Mouse (Mus musculus) c-Kit-positive CD71-positive TER-119-positive erythroid progenitor cells, embryonic 14.5 days (primary cell): ENCODE results near the gene Gm8332.
"Not testable (repeated sequence)": the region's sequence is repeated elsewhere in the genome, so short reads cannot be mapped to it uniquely, and the experiment has no call there.

Experiments used
- DNase-seq: peaks from one replicate; pipeline ENCODE4 v3.0.0-alpha.2; 2013; ENCODE audit warnings: low spot score

Gene Gm8332

DNA sequence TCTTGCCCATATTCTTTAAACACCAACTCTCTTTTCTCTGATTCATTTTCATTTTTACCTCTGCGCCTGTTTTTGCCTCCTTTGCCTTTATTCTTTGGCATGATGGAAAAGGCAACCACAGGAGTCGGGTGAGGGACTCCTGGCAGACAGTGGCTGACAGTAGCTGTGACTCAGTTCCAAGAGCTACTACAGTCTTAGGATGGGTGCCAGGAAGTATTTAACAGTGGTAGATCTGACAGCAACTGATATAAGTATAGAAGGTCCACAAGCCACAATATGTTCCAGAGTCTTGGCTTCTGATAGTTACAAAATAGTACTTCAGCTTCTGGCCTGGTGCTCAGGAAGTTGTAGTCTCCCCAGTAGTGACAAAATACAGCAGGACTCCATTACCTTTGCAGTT is at the start of gene Gm8332:
Gm8332 (minus strand) TSS at position 101 of the 400 bp plus-strand sequence.
- not testable (repeated sequence) for DNase-seq

DNA sequence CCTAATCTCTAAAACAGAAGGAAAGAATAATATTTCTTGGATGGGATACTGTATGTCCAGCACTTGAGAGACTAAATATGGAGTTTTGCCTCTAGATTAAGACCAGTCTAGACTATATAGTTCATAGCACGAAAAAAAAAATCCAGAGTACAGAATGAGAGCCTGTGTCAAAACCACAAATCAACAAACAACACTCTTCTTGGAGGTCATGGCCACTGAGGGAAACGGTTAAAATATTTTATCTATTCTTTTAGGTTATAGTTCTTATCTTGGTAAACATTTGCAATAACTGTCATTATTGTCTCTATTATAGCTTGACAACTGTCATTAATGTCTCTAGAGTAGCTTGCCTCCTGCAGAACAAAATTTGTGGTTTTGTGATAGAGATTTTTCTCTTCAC is 47.3 kb upstream of the Gm8332 start:
- DNase-seq: not testable (repeated sequence)

DNA sequence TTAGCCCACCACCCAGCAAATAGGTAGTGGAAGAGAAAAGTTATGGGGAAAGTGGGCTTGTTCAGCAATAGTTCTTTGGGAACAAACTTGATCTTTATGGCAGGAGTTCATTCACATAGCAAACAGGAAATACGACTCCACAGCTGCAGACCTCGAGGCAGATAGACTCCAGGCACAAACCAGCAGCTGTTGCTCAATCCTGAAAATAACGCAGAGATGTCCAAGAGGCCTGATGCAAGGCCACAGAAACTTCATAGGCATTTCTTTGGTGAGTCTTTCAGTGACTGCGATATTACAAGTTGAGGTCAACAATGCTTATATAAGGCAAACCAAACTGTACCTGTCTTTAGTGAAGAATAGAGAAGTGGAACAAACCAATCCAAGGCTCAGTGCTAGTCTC is 43.2 kb upstream of the Gm8332 start:
- DNase-seq: not testable (repeated sequence)

DNA sequence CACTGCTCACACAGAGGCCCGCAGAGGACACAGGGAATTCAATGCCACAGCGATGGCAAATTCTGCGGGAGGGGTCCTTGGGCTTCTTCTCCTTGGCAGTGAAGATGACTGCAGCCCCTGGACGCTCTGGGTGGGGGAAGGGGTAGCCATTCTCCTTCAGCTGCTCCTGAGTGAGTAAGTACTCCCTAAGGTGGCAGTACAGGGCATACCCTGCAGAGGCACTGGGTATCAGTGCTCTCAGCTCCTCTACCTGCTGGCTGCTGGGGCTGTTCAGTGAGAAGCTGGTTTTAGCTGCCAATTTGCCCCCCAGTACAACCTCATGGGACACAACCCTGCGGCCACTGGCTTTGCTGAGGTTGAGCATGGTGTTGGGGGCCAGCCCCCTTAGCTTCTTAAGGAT is 35.3 kb upstream of the Gm8332 start:
- not testable (repeated sequence) for DNase-seq

DNA sequence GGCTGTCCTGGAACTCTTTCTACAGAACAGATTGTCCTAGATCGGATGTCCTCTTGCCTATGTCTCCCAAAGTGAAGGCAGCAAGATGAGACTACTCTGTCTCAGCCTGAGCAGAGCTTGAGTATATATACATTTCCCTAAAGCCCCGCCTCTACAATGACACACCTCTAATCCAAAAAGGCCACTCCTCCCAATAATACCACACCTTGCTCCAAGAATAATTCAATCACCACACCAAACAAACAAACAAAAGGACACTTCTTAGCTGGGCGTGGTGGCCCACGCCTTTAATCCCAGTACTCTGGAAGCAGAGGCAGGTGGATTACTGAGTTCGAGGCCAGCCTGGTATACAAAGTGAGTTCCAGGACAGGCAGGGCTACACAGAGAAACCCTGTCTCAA is 24.5 kb upstream of the Gm8332 start, which contains the start of gene Gm5662:
Gm5662 (minus strand) TSS at position 101 of the 400 bp plus-strand sequence.
- not testable (repeated sequence) for DNase-seq

DNA sequence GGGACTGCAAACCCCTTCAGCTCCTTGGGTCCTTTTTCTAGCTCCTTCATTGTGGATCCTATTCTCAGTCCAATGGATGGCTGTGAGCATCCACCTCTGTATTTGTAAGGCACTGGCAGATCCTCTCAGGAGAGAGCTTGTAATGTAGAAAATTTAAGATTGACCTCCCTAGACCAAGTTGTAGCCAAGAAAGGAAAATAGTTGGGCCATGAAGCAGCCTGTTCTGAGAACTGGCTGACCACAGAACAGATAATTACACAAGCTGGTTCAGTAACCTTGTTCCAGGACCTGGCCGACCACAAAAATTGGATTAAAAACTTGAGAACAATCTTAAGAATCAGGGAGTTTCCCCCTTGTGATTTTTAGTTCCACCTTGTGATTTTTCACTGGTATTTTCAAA is 7.3 kb upstream of the Gm8332 start:
- no peak for DNase-seq

DNA sequence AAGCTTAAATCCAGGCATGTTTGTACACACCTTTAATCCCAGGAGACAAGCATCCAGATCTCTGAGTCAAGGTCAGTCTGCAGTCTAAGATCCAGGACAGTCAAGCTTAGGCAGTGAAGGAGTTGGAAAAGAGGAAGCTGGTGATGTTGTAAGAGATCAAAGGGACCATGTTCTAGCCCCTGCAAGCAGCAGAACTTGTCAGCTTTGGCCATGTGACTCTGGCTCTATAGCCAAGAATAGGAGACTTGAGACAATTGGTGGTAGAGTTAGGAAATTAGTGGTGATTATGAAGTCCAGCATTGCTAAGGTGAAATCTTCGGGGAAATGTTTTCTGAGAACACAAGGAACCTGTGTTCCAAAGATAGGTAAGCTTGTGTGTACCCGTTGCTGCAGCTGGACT is 6.0 kb upstream of the Gm8332 start:
- DNase-seq: not testable (repeated sequence)

DNA sequence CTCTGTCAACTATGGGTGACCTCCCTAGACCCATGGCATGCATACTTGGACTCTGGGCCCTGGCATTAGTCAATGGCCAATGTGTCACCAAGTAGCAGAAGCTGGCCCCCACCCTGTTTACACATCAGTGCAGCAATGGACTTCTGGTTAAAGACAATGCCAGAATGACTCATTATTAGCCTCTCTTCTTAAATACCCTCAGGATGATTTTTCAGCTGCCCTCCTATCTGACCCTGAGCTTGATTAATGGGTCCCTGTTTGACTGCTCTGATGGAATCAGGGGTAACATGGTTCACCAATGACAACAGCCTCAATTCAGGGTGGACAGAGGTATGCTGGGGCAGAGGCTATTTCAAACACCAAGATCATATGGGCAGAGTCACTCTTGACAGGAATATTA is 4.1 kb downstream of the Gm8332 start:
- not testable (repeated sequence) for DNase-seq

DNA sequence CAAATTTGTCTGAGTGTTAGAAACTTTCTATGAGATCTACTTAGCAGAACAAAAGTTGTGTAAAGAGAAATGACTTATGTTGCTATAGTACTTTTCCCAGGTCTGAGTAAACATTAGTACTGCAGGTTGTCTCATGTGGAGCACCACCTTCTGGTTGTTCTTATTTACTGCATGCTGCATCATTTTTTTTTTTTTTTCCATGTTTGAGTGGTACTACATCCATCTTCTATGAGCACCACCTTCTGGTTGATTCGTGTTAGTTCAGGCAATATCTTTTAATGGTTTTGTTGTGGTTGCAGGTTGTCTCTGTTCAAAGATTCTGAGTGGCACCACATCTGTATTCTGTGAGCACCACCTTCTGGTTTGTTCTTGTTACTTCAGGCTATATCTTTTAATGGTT is 7.0 kb downstream of the Gm8332 start:
- DNase-seq: not testable (repeated sequence)

DNA sequence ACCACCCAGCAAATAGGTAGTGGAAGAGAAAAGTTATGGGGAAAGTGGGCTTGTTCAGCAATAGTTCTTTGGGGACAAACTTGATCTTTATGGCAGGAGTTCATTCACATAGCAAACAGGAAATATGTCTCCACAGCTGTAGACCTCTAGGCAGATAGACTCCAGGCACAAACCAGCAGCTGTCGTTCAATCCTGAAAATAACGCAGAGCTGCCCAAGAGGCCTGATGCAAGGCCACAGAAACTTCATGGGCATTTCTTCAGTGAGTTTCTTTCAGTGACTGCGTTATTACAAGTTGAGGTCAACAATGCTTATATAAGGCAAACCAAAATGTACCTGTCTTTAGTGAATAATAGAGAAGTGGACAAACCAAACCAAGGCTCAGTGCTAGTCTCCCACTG is 30.5 kb downstream of the Gm8332 start:
- no peak for DNase-seq

DNA sequence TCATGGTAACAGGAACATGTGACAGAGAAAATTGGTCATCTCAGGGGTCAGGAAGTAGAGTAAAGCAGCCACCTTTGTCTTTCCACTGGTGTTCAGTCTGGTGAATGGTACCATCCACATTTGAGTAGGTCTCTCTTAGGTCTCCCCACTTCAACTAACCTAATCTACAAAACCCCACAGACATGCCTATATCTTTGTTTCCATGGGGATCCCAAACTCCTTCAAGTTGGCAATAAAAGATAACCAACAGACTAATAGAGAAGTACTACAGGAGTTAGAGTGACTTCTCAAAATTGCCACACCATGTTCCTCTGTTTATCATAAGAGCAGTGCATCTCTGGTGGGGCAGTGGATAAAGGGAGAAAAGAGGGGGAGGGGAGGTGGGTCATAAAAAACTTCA is 31.8 kb downstream of the Gm8332 start:
- not testable (repeated sequence) for DNase-seq

DNA sequence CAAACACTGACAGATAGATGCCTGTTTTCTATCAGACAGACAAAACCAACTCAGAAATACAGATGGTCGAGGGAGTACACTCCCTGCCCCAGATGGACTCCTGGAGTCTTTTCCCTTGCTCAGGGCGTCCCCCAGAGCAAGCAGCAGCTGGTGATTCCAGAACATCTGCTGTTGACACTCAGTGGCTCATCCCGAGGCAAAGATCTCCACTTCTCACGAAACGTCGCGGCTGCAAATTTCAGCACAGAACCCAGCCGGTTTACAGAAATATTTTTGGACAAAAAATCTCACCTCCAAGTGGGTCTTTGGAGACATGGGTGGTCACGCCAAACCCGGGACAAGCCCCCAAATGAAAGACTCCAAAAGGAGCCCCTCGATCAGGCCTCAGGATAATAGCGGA is 35.3 kb downstream of the Gm8332 start:
- no peak for DNase-seq

DNA sequence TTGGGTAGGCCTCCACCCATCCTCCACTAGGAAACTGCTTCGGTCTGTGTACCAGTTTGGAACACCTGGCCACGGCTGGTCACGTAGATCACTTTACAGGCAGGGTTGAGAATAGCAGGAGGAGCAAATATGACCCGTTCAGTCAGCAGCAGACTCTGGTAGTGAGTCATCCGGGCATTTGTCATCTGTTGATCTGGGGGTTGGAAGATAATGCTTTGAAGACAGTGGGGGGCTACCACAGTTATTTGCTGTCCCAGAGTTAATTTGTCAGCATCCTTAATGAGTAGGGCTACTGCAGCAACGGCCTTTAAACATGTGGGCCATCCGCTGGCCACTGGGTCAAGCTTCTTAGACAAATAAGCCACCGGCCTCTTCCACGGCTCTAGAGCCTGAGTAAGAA is 38.4 kb downstream of the Gm8332 start:
- not testable (repeated sequence) for DNase-seq

DNA sequence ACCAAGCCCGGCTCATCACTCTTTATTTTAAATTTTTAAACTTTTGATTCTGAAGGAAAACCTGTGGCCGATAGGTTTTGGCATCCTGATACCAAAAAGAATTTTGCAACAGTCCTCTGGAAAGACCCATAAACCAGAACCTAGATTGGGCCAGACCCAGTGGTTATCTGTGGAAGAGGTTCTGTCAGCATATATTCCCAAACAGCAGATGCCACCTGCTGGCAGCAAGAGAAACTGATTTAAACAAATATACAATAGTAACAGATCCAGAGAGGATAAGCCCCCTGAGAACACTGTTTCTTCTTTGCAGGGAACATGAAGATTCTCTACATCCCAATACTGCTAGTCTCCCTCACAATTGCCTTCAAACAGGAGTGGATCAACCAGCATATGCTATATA is 47.0 kb downstream of the Gm8332 start:
- DNase-seq: no peak
